Mouse (Mus musculus) stomach, embryonic 14.5 days (tissue): ENCODE results near the gene Bcas3. TPM values are rescaled to one million over a fixed set of nuclear protein-coding genes. Genes with fewer than 3 reads are reported as not detected.
"Not testable (repeated sequence)": the region's sequence is repeated elsewhere in the genome, so short reads cannot be mapped to it uniquely, and the experiment has no call there.

Source experiments
- ATAC-seq: fragments of 200-750 bp; cut with Nextera tagmentation; 2 replicates; pipeline ENCODE4 v1.8.0; 2017; ENCODE audit warnings: low read depth, moderate TSS enrichment; ENCODE audit not compliant: insufficient number of reproducible peaks, insufficient read depth, low FRiP score
- H3K27ac ChIP-seq: fragments of 300-500 bp; sonication (generic); 2 replicates; pipeline ENCODE4 v1.5.1; 2014; ENCODE audit warnings: mild to moderate bottlenecking, low read length, moderate library complexity, mixed read lengths
- H3K27me3 ChIP-seq: fragments of 300-500 bp; sonication (generic); 2 replicates; pipeline ENCODE4 v1.6.1; 2014; ENCODE audit warnings: low read length, control low read depth, mixed read lengths; ENCODE audit not compliant: control insufficient read depth, insufficient read depth
- H3K36me3 ChIP-seq: fragments of 300-500 bp; sonication (generic); 2 replicates; pipeline ENCODE4 v1.6.1; 2014; ENCODE audit warnings: mild to moderate bottlenecking, control low read depth, low read length, moderate library complexity, mixed read lengths; ENCODE audit not compliant: control insufficient read depth, insufficient read depth
- H3K4me1 ChIP-seq: fragments of 300-500 bp; sonication (generic); 2 replicates; pipeline ENCODE4 v1.6.1; 2014; ENCODE audit warnings: low read length, control low read depth, mixed read lengths; ENCODE audit not compliant: control insufficient read depth, insufficient read depth
- H3K4me2 ChIP-seq: fragments of 300-500 bp; sonication (generic); replicated peaks from 2 replicates; pipeline ENCODE4 v1.6.1; 2014; ENCODE audit warnings: low read depth, low read length, control low read depth
- H3K4me3 ChIP-seq: fragments of 300-500 bp; sonication (generic); 2 replicates; pipeline ENCODE4 v1.5.1; 2014; ENCODE audit warnings: low read depth, low read length, control low read depth
- H3K9ac ChIP-seq: fragments of 300-500 bp; sonication (generic); replicated peaks from 2 replicates; pipeline ENCODE4 v1.6.1; 2014; ENCODE audit warnings: low read depth, mild to moderate bottlenecking, control low read depth, low read length, moderate library complexity, mixed read lengths
- H3K9me3 ChIP-seq: fragments of 300-500 bp; sonication (generic); 2 replicates; pipeline ENCODE4 v1.6.1; 2016; ENCODE audit warnings: low read depth, low read length, control low read depth; ENCODE audit not compliant: control insufficient read depth
- WGBS: fragments of 180-500 bp; shearing (Covaris S2); extraction: QIAGEN DNeasy Blood & Tissue Kit; methylation state at CpG from one replicate; pipeline ENCODE4 v1.1.7; 2014; 5-methylcytosine and 5-hydroxymethylcytosine counted together
- polyA plus RNA-seq: library from polyadenylated mRNA; unstranded; fragments of >200 nt; fragmentation: Nextera tagmentation; extraction: Ambion mirVana; gene quantifications from 2 replicates; pipeline ENCODE4 v1.2.1, GENCODE M21; 2014

Gene Bcas3
- polyA plus RNA-seq, 1 experiment from 2014 or later, result 20.4 TPM

- not testable (repeated sequence) for H3K9ac ChIP-seq, H3K27ac ChIP-seq, H3K27me3 ChIP-seq, H3K36me3 ChIP-seq, H3K4me3 ChIP-seq, H3K4me2 ChIP-seq, ATAC-seq, H3K9me3 ChIP-seq
- WGBS, result 86% methylated on average over 2 of the region's 2 CpGs
- H3K4me1 ChIP-seq, result peaks cover 36% of the 10 kb centered on the region
Measured at GRCm38 (mm10) chr11:85716730-85717129, 363.8 kb downstream of the Bcas3 start.

GRCm38 (mm10) chr11:85719091-85719490, 366.1 kb downstream of the Bcas3 start:
- Histone ChIP-seq H3K9ac (no peak overlapping the region), H3K36me3 (no peaks in the 10 kb centered on the region), H3K27me3 (no peaks in the 10 kb centered on the region), H3K4me2 (no peak overlapping the region), H3K27ac (no peak overlapping the region), H3K4me3 (no peak overlapping the region), H3K9me3 (no peaks in the 10 kb centered on the region), H3K4me1 (peaks cover 23% of the 10 kb centered on the region)
- 80% methylated on average over 10 of the region's 10 CpGs for WGBS
- ATAC-seq, result no peak

GRCm38 (mm10) chr11:85719766-85720165, 366.8 kb downstream of the Bcas3 start:
- Histone ChIP-seq H3K9me3 (no peaks in the 10 kb centered on the region), H3K27me3 (no peaks in the 10 kb centered on the region), H3K36me3 (no peaks in the 10 kb centered on the region), H3K4me2 (no peak overlapping the region), H3K4me1 (peaks cover 20% of the 10 kb centered on the region), H3K4me3 (no peak overlapping the region), H3K9ac (no peak overlapping the region), H3K27ac (no peak overlapping the region; the same call in 1 of the 2 replicates)
- no peak for ATAC-seq
- WGBS, result 30% methylated on average over 7 of the region's 7 CpGs

- H3K27ac ChIP-seq, result peak overlapping the region; percentile 3; the same call in 1 of the 2 replicates
- H3K9me3 ChIP-seq, result no peaks in the 10 kb centered on the region
- 22% methylated on average over 6 of the region's 6 CpGs for WGBS
- H3K4me3 ChIP-seq, result no peak overlapping the region
- H3K27me3 ChIP-seq, result no peaks in the 10 kb centered on the region
- H3K9ac ChIP-seq, result no peak overlapping the region
- no peaks in the 10 kb centered on the region for H3K36me3 ChIP-seq
- peaks cover 20% of the 10 kb centered on the region for H3K4me1 ChIP-seq
- no peak for ATAC-seq
- no peak overlapping the region for H3K4me2 ChIP-seq
Measured at GRCm38 (mm10) chr11:85720269-85720773, 367.4 kb downstream of the Bcas3 start.

- 90% methylated on average over 4 of the region's 4 CpGs for WGBS
- H3K9me3 ChIP-seq, result no peaks in the 10 kb centered on the region
- no peak overlapping the region for H3K9ac ChIP-seq
- H3K27ac ChIP-seq, result no peak overlapping the region
- peaks cover 20% of the 10 kb centered on the region for H3K4me1 ChIP-seq
- no peaks in the 10 kb centered on the region for H3K36me3 ChIP-seq
- H3K4me3 ChIP-seq, result no peak overlapping the region
- no peak for ATAC-seq
- H3K4me2 ChIP-seq, result no peak overlapping the region
- H3K27me3 ChIP-seq, result no peaks in the 10 kb centered on the region
Measured at GRCm38 (mm10) chr11:85721986-85722385, 369.0 kb downstream of the Bcas3 start.

- Histone ChIP-seq H3K9ac (no peak overlapping the region), H3K27ac (no peak overlapping the region; the same call in 1 of the 2 replicates), H3K36me3 (no peaks in the 10 kb centered on the region), H3K4me1 (peaks cover 18% of the 10 kb centered on the region), H3K9me3 (no peaks in the 10 kb centered on the region), H3K4me3 (no peak overlapping the region), H3K27me3 (no peaks in the 10 kb centered on the region), H3K4me2 (no peak overlapping the region)
- ATAC-seq, result no peak
- WGBS, result 63% methylated on average over 6 of the region's 6 CpGs
Measured at GRCm38 (mm10) chr11:85724159-85724558, 371.2 kb downstream of the Bcas3 start.

- Histone ChIP-seq H3K36me3 (no peaks in the 10 kb centered on the region), H3K4me1 (no peaks in the 10 kb centered on the region), H3K4me3 (no peak overlapping the region), H3K4me2 (no peak overlapping the region), H3K9ac (no peak overlapping the region), H3K27ac (no peak overlapping the region), H3K9me3 (no peaks in the 10 kb centered on the region), H3K27me3 (no peaks in the 10 kb centered on the region)
- WGBS, result 77% methylated on average over 2 of the region's 2 CpGs
- no peak for ATAC-seq
Measured at GRCm38 (mm10) chr11:85729725-85730124, 376.8 kb downstream of the Bcas3 start.

- Histone ChIP-seq H3K27ac (no peak overlapping the region), H3K9me3 (no peaks in the 10 kb centered on the region), H3K36me3 (no peaks in the 10 kb centered on the region), H3K4me1 (peaks cover 9% of the 10 kb centered on the region; the same call in 1 of the 2 replicates), H3K4me2 (no peak overlapping the region), H3K4me3 (no peak overlapping the region), H3K27me3 (no peaks in the 10 kb centered on the region), H3K9ac (no peak overlapping the region)
- no peak for ATAC-seq
- WGBS, result 68% methylated on average over 4 of the region's 4 CpGs
Measured at GRCm38 (mm10) chr11:85732462-85733012, 379.6 kb downstream of the Bcas3 start.

- Histone ChIP-seq H3K4me1 (peaks cover 20% of the 10 kb centered on the region), H3K9ac (no peak overlapping the region), H3K27me3 (no peaks in the 10 kb centered on the region), H3K27ac (no peak overlapping the region), H3K9me3 (no peaks in the 10 kb centered on the region), H3K4me2 (no peak overlapping the region), H3K4me3 (no peak overlapping the region), H3K36me3 (no peaks in the 10 kb centered on the region)
- no peak for ATAC-seq
- WGBS, result 65% methylated on average over 3 of the region's 3 CpGs
Measured at GRCm38 (mm10) chr11:85733577-85733976, 380.6 kb downstream of the Bcas3 start.
